Mouse (Mus musculus) forebrain, embryonic 16.5 days (tissue): ENCODE results near the gene Dnajc12. TPM values are rescaled to one million over a fixed set of nuclear protein-coding genes. Genes with fewer than 3 reads are reported as not detected.
A peak's percentile ranks its signal among the peaks of the same experiment; 100 is the strongest.

Source experiments
- ATAC-seq: fragments of 200-750 bp; cut with Nextera tagmentation; 2 replicates; pipeline ENCODE4 v1.8.0; 2017; ENCODE audit warnings: mild to moderate bottlenecking, moderate library complexity
- H3K27ac ChIP-seq: fragments of 300-500 bp; sonication (generic); 2 replicates; pipeline ENCODE4 v1.5.1; 2014; ENCODE audit warnings: low read length, control low read depth
- H3K27me3 ChIP-seq: fragments of 300-500 bp; sonication (generic); replicated peaks from 2 replicates; pipeline ENCODE4 v1.6.1; 2014; ENCODE audit warnings: low read length; ENCODE audit not compliant: control insufficient read depth, insufficient read depth
- H3K36me3 ChIP-seq: fragments of 300-500 bp; sonication (generic); 2 replicates; pipeline ENCODE4 v1.6.1; 2014; ENCODE audit not compliant: control insufficient read depth, insufficient read depth
- H3K4me1 ChIP-seq: fragments of 300-500 bp; sonication (generic); replicated peaks from 2 replicates; pipeline ENCODE4 v1.6.1; 2014; ENCODE audit warnings: low read length; ENCODE audit not compliant: control insufficient read depth, insufficient read depth
- H3K4me2 ChIP-seq: fragments of 300-500 bp; sonication (generic); 2 replicates; pipeline ENCODE4 v1.6.1; 2014; ENCODE audit warnings: mild to moderate bottlenecking, low read length, control low read depth
- H3K4me3 ChIP-seq: fragments of 300-500 bp; sonication (generic); replicated peaks from 2 replicates; pipeline ENCODE4 v1.5.1; 2014; ENCODE audit warnings: mild to moderate bottlenecking, low read length, control low read depth
- H3K9ac ChIP-seq: fragments of 300-500 bp; sonication (generic); replicated peaks from 2 replicates; pipeline ENCODE4 v1.6.1; 2014; ENCODE audit warnings: low read depth, low read length, control low read depth
- H3K9me3 ChIP-seq: fragments of 300-500 bp; sonication (generic); 2 replicates; pipeline ENCODE4 v1.6.1; 2016; ENCODE audit warnings: low read length; ENCODE audit not compliant: control insufficient read depth
- WGBS: fragments of 180-500 bp; shearing (Covaris S2); extraction: QIAGEN DNeasy Blood & Tissue Kit; methylation state at CpG from one replicate; pipeline ENCODE4 v1.1.7; 2014; 5-methylcytosine and 5-hydroxymethylcytosine counted together
- polyA plus RNA-seq: library from polyadenylated mRNA; unstranded; fragments of >200 nt; fragmentation: Nextera tagmentation; extraction: Ambion mirVana; gene quantifications from 2 replicates; pipeline ENCODE4 v1.2.1, GENCODE M21; 2015

The Dnajc12 gene
- 6.9 and 7.3 TPM in 2 replicates for polyA plus RNA-seq

- WGBS, result under 1% methylated on average over 28 of the region's 28 CpGs
- Histone ChIP-seq H3K27me3 (peaks cover 10% of the 10 kb centered on the region; the same call in 1 of the 2 replicates), H3K4me1 (peaks cover 8% of the 10 kb centered on the region), H3K9ac (peak within 1 kb of the TSS; percentile 49), H3K36me3 (no peaks in the 10 kb centered on the region), H3K4me2 (peak within 1 kb of the TSS; percentile 66), H3K27ac (no peak within 1 kb of the TSS), H3K9me3 (no peaks in the 10 kb centered on the region), H3K4me3 (peak within 1 kb of the TSS; percentile 48)
- ATAC-seq, result peak; percentile 95
Observed at GRCm38 (mm10) chr10:63382372-63383279, at the start of gene Dnajc12. Gene Dnajc12 (plus strand): TSS chr10:63382443.

DNA sequence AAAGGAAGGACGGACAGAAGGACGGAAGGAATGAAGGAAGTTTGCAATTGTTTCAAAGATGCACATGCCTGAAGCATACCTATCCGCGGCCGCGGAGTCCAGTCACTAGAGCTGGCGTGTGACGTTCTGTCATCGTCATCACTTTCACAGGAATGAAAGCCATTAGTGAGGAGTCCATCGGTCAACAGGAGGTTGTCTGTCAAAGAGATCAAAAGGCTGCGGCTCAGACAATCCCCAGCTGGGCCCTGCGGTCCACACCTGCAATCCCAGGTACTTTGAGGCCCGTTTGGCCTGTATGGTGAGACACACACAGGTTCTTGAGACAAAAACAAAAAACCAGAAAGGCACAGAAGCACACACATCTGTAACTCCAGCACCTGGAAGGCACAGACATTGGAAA lies 45.3 kb upstream of the Dnajc12 start:
- Histone ChIP-seq H3K4me2 (peak overlapping the region; percentile 65), H3K27ac (no peak overlapping the region), H3K9ac (no peak overlapping the region), H3K27me3 (no peaks in the 10 kb centered on the region), H3K4me3 (peak overlapping the region; percentile 79), H3K9me3 (no peaks in the 10 kb centered on the region), H3K4me1 (peaks cover 20% of the 10 kb centered on the region), H3K36me3 (peaks cover 3% of the 10 kb centered on the region)
- WGBS, result 64% methylated on average over 13 of the region's 13 CpGs
- no peak for ATAC-seq

DNA sequence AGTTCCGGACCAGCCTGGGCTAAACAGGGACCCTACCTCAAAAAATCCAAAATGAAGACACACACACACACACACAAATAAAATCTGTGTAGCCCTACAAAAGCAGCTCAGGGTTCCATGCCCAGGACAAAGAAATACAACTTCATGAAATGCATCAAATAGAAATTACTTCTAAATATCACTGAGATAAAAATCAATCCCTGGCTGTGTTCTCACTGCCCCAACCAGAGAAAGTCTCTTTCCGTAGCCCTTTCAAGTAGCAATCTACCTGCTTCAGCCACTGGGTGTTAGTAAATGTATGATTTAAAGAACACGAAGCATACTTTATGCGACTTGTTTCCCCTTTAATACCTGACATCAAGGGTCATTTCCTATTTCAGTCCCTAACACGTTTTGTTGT lies 44.9 kb upstream of the Dnajc12 start:
- WGBS, result 21% methylated on average over 5 of the region's 5 CpGs
- H3K9me3 ChIP-seq, result no peaks in the 10 kb centered on the region
- H3K4me3 ChIP-seq, result peak overlapping the region; percentile 79
- peaks cover 3% of the 10 kb centered on the region for H3K36me3 ChIP-seq
- H3K4me2 ChIP-seq, result peak overlapping the region; percentile 65
- no peak overlapping the region for H3K27ac ChIP-seq
- 0 out of 2 replicates have a peak overlapping the region, but pooled peaks have one; percentile 1 for H3K9ac ChIP-seq
- no peaks in the 10 kb centered on the region for H3K27me3 ChIP-seq
- no peak for ATAC-seq
- H3K4me1 ChIP-seq, result peaks cover 20% of the 10 kb centered on the region

GRCm38 (mm10) chr10:63337951-63338836 lies 44.0 kb upstream of the Dnajc12 start:
- H3K4me3 ChIP-seq, result peak overlapping the region; percentile 79
- H3K4me1 ChIP-seq, result peaks cover 20% of the 10 kb centered on the region
- H3K4me2 ChIP-seq, result peak overlapping the region; percentile 65
- under 1% methylated on average over 70 of the region's 113 CpGs for WGBS
- H3K27ac ChIP-seq, result peak overlapping the region; percentile 89
- H3K9me3 ChIP-seq, result no peaks in the 10 kb centered on the region
- ATAC-seq, result peak; percentile 87
- H3K9ac ChIP-seq, result peak overlapping the region; percentile 96
- H3K36me3 ChIP-seq, result peaks cover 3% of the 10 kb centered on the region
- H3K27me3 ChIP-seq, result no peaks in the 10 kb centered on the region

DNA sequence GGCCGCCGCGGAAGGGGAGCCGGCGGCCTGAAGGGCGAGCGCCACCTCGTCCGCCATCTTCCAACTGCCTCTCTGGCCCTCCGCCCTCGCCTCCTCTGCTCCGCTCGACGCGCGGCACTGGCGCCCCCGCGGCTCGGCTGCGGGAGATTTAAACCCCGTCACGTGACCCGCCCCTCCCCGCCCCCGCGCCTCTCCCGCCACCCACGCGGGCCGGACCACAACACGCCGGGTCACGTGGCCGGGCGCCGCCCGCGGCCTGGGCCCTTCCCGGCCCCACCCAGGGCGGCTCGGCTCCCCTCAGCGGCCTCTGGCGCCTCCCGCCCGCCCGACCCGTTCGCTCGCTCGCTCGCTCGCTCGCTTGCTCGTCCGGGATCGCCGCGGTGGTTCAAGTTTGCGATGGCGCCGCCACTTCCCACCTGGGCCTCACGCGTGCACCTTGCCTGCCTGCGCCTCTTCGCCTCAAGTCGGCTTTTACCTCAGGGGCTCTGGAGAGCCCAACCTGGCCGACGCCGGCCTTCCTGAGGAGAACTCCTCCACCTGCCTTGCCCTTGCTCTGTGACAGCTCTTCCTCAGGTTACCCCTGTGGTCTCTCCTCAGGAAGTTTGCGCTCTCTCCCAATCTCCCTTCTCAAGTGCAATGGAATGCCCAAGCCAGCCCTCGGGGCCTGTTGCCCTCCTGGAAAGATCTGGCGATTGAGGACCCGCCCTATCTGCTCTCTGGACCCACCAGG lies 43.2 kb upstream of the Dnajc12 start:
- peak; percentile 94 for ATAC-seq
- under 1% methylated on average over 39 of the region's 74 CpGs for WGBS
- Histone ChIP-seq H3K27me3 (no peaks in the 10 kb centered on the region), H3K4me2 (peak overlapping the region; percentile 65), H3K4me1 (peaks cover 20% of the 10 kb centered on the region), H3K4me3 (peak overlapping the region; percentile 79), H3K27ac (peak overlapping the region; percentile 89), H3K36me3 (no peaks in the 10 kb centered on the region), H3K9me3 (no peaks in the 10 kb centered on the region), H3K9ac (peak overlapping the region; percentile 96)

- no peak overlapping the region for H3K9ac ChIP-seq
- no peak for ATAC-seq
- H3K9me3 ChIP-seq, result no peaks in the 10 kb centered on the region
- no peaks in the 10 kb centered on the region for H3K27me3 ChIP-seq
- 81% methylated on average over 2 of the region's 2 CpGs for WGBS
- peaks cover 18% of the 10 kb centered on the region for H3K4me1 ChIP-seq
- no peaks in the 10 kb centered on the region for H3K36me3 ChIP-seq
- H3K4me3 ChIP-seq, result no peak overlapping the region
- H3K4me2 ChIP-seq, result no peak overlapping the region
- H3K27ac ChIP-seq, result no peak overlapping the region
Observed at GRCm38 (mm10) chr10:63341351-63341750, 40.9 kb upstream of the Dnajc12 start.

GRCm38 (mm10) chr10:63344751-63345150 lies 37.5 kb upstream of the Dnajc12 start:
- Histone ChIP-seq H3K27me3 (no peaks in the 10 kb centered on the region), H3K9me3 (no peaks in the 10 kb centered on the region), H3K4me2 (no peak overlapping the region), H3K27ac (no peak overlapping the region), H3K4me1 (no peaks in the 10 kb centered on the region), H3K9ac (no peak overlapping the region), H3K36me3 (no peaks in the 10 kb centered on the region), H3K4me3 (no peak overlapping the region)
- no peak for ATAC-seq
- 94% methylated on average over 3 of the region's 3 CpGs for WGBS

GRCm38 (mm10) chr10:63348291-63348690 lies 34.0 kb upstream of the Dnajc12 start:
- H3K27ac ChIP-seq, result no peak overlapping the region
- no peak overlapping the region for H3K4me2 ChIP-seq
- no peak for ATAC-seq
- H3K27me3 ChIP-seq, result no peaks in the 10 kb centered on the region
- H3K36me3 ChIP-seq, result no peaks in the 10 kb centered on the region
- no peak overlapping the region for H3K9ac ChIP-seq
- H3K9me3 ChIP-seq, result no peaks in the 10 kb centered on the region
- H3K4me1 ChIP-seq, result no peaks in the 10 kb centered on the region
- 46% methylated on average over 3 of the region's 3 CpGs for WGBS
- H3K4me3 ChIP-seq, result no peak overlapping the region
